Mouse (Mus musculus) small intestine, adult 2 months (tissue): ENCODE measurements around the gene Poc5.

Experiments used
- CTCF ChIP-seq: fragments of 200-500 bp; IDR thresholded peaks from 2 replicates; pipeline ENCODE4 v1.5.1; 2012; ENCODE audit warnings: low read depth, mild to moderate bottlenecking, control low read depth, inconsistent platforms, low read length, moderate library complexity, mixed read lengths; ENCODE audit not compliant: insufficient replicate concordance, insufficient read length; ENCODE audit errors: extremely low read depth
- POLR2A ChIP-seq: fragments of 200-500 bp; IDR thresholded peaks from 2 replicates; pipeline ENCODE4 v1.6.1; 2012; ENCODE audit warnings: low read depth, mild to moderate bottlenecking, control low read depth, inconsistent platforms, low read length, moderate library complexity

DNA sequence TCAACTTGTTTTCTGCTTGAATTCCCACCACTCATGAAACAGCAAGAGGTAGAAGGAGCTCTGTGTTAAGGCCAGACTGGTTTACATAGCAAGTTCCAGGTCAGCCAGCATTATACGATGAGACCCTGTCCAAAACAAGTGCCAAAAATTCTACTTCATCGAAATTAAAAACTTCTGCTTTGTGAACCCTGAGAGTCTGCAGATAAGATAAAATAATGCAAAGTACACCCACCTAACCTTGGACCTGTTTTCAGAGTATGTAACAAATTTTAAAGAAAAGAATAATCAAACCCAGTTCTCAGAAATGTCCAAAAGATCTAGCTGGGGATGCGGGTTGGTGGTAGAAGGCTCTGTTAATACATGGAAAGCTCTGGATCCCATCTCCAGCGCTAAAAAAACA lies 70.5 kb downstream of the Poc5 start:
- no peak for TF ChIP-seq CTCF
- TF ChIP-seq POLR2A: no peak
